Mouse (Mus musculus) heart, adult 10 weeks (tissue): ENCODE data around the gene H2al2b. TPM values are rescaled to one million over a fixed set of nuclear protein-coding genes. Genes with fewer than 3 reads are reported as not detected.

Experiments
- polyA plus RNA-seq: library from polyadenylated mRNA; stranded (reverse); fragments of 350-450 nt; fragmentation: Illumina TruSeq; extraction: RNeasy Lipid Tissue Mini Kit (QIAGEN cat#74804); gene quantifications from one replicate; pipeline ENCODE4 v1.2.3, GENCODE M21; 2014; ENCODE audit warnings: low read depth, low replicate concordance

H2al2b gene
- not detected for polyA plus RNA-seq

GRCm38 (mm10) chrY:2720574-2720973 is at the start of gene H2al2b:
Gene H2al2b, minus strand, starts transcription at chrY:2720674.

Other genes starting within 250 kb of the H2al2b start
- gene H2al2c, start 121.6 kb downstream of the H2al2b start, polyA plus RNA-seq: not detected
- not detected for gene Sry, start 57.0 kb downstream of the H2al2b start, polyA plus RNA-seq
- not detected for gene Gm4064, start 75.5 kb upstream of the H2al2b start, polyA plus RNA-seq
- not detected for gene Rbmy, start 110.0 kb upstream of the H2al2b start, polyA plus RNA-seq
- gene Gm10256, start 110.0 kb upstream of the H2al2b start, polyA plus RNA-seq: not detected
- not detected for gene Gm10352, start 180.3 kb upstream of the H2al2b start, polyA plus RNA-seq
- gene Gm29289, start 211.9 kb upstream of the H2al2b start, polyA plus RNA-seq: not detected